Mouse (Mus musculus) CH12.LX (cell line): ENCODE data around the gene Cabp1. TPM values are rescaled to one million over a fixed set of nuclear protein-coding genes. Genes with fewer than 3 reads are reported as not detected.
A peak's percentile ranks its signal among the peaks of the same experiment; 100 is the strongest.

Experiments
- DNase-seq: peaks from one replicate; pipeline ENCODE4 v3.0.0-alpha.2; 2013; ENCODE audit errors: extremely low read depth
- H3K27ac ChIP-seq: 2 replicates; pipeline ENCODE4 v1.5.1; 2012; ENCODE audit warnings: low read depth, mild to moderate bottlenecking, control low read depth, moderate library complexity; ENCODE audit not compliant: insufficient read depth
- H3K27me3 ChIP-seq: replicated peaks from 2 replicates; pipeline ENCODE3; 2012; ENCODE audit warnings: inconsistent platforms
- H3K36me3 ChIP-seq, 2 experiments: replicated peaks in 1 of 2; 2 replicates each; pipeline versions ENCODE3 to v1.6.1; 2012; ENCODE audit warnings: inconsistent platforms in 1 of 2, low read length in 1 of 2, mild to moderate bottlenecking in 1 of 2, mixed read lengths in 1 of 2, moderate library complexity in 1 of 2; ENCODE audit not compliant: control insufficient read depth in 1 of 2, insufficient read depth in 1 of 2
- H3K4me1 ChIP-seq, 2 experiments: 2 replicates each; pipeline ENCODE4 v1.6.1; 2012; ENCODE audit warnings: inconsistent platforms in 1 of 2, moderate library complexity in 1 of 2; ENCODE audit not compliant: insufficient read depth in 2 of 2, control insufficient read depth in 1 of 2
- H3K4me2 ChIP-seq: 2 replicates; pipeline ENCODE4 v1.6.1; 2012; ENCODE audit warnings: low read depth, mild to moderate bottlenecking, control low read depth; ENCODE audit not compliant: poor library complexity, insufficient read depth, severe bottlenecking
- H3K4me3 ChIP-seq, 3 experiments: fragments of 150-350 bp in 1 of 3; sonication (generic) in 1 of 3; replicated peaks in 1 of 3; 2 replicates each; pipeline versions ENCODE3 to v1.5.1; 2011 to 2012; ENCODE audit warnings: low read depth in 2 of 3, low read length in 2 of 3, mild to moderate bottlenecking in 2 of 3, moderate library complexity in 2 of 3, control low read depth in 1 of 3, improper control_type of control experiment in 1 of 3, inconsistent platforms in 1 of 3, mixed read lengths in 1 of 3; ENCODE audit not compliant: poor library complexity in 1 of 3
- H3K79me2 ChIP-seq: replicated peaks from 2 replicates; pipeline ENCODE4 v1.6.1; 2012; ENCODE audit warnings: mild to moderate bottlenecking, moderate library complexity; ENCODE audit not compliant: control insufficient read depth, poor library complexity, insufficient read depth, severe bottlenecking; ENCODE audit errors: extremely low read depth
- H3K9ac ChIP-seq: 2 replicates; pipeline ENCODE4 v1.6.1; 2012; ENCODE audit warnings: low read depth, mild to moderate bottlenecking, control low read depth, moderate library complexity; ENCODE audit not compliant: insufficient read depth
- H3K9me3 ChIP-seq: replicated peaks from 2 replicates; pipeline ENCODE3; 2012; ENCODE audit warnings: low read length, inconsistent platforms, mixed read lengths
- BHLHE40 ChIP-seq: IDR thresholded peaks from 2 replicates; pipeline ENCODE4 v1.6.1; 2011; ENCODE audit warnings: mild to moderate bottlenecking, low read depth, low read length, improper control_type of control experiment
- CHD1 ChIP-seq: IDR thresholded peaks from 2 replicates; pipeline ENCODE4 v1.6.1; 2012; ENCODE audit warnings: low read depth, low read length, improper control_type of control experiment, inconsistent platforms
- CHD2 ChIP-seq: IDR thresholded peaks from 2 replicates; pipeline ENCODE4 v1.6.1; 2011; ENCODE audit warnings: low read length, improper control_type of control experiment
- CTCF ChIP-seq, 2 experiments: IDR thresholded peaks in 1 of 2; conservative IDR thresholded peaks in 1 of 2; 2 replicates each; pipeline ENCODE4 v1.5.1; 2011 to 2012; ENCODE audit warnings: low read depth in 2 of 2, low read length in 2 of 2, improper control_type of control experiment in 1 of 2, inconsistent platforms in 1 of 2, mild to moderate bottlenecking in 1 of 2, moderate library complexity in 1 of 2
- E2F4 ChIP-seq: IDR thresholded peaks from 2 replicates; pipeline ENCODE4 v1.6.1; 2011; ENCODE audit warnings: low read depth, low read length, improper control_type of control experiment; ENCODE audit not compliant: insufficient replicate concordance
- ELF1 ChIP-seq: IDR thresholded peaks from 2 replicates; pipeline ENCODE4 v1.6.1; 2014; ENCODE audit warnings: low read depth, mild to moderate bottlenecking, inconsistent platforms, low read length, improper control_type of control experiment
- ETS1 ChIP-seq: conservative IDR thresholded peaks from 2 replicates; pipeline ENCODE4 v1.6.1; 2012; ENCODE audit warnings: low read depth, mild to moderate bottlenecking, inconsistent platforms, low read length, improper control_type of control experiment, moderate library complexity
- GABPA ChIP-seq: IDR thresholded peaks from 2 replicates; pipeline ENCODE4 v1.6.1; 2012; ENCODE audit warnings: low read depth, low read length, improper control_type of control experiment, inconsistent platforms; ENCODE audit not compliant: insufficient replicate concordance
- KAT2A ChIP-seq: IDR thresholded peaks from 2 replicates; pipeline ENCODE4 v1.6.1; 2012; ENCODE audit warnings: low read length, improper control_type of control experiment, inconsistent platforms; ENCODE audit not compliant: insufficient replicate concordance
- MAX ChIP-seq: IDR thresholded peaks from 2 replicates; pipeline ENCODE4 v1.6.1; 2011; ENCODE audit warnings: low read length, improper control_type of control experiment
- MEF2A ChIP-seq: IDR thresholded peaks from 2 replicates; pipeline ENCODE4 v1.6.1; 2014; ENCODE audit warnings: low read depth, mild to moderate bottlenecking, inconsistent platforms, low read length, improper control_type of control experiment, borderline replicate concordance
- MXI1 ChIP-seq: IDR thresholded peaks from 2 replicates; pipeline ENCODE4 v1.6.1; 2011; ENCODE audit warnings: mild to moderate bottlenecking, low read depth, low read length, improper control_type of control experiment
- MYC ChIP-seq: IDR thresholded peaks from 2 replicates; pipeline ENCODE4 v1.6.1; 2011; ENCODE audit warnings: low read depth, mild to moderate bottlenecking, improper control_type of control experiment, low read length
- NELFE ChIP-seq: IDR thresholded peaks from 2 replicates; pipeline ENCODE4 v1.6.1; 2011; ENCODE audit warnings: low read depth, low read length, improper control_type of control experiment
- POLR2A ChIP-seq: IDR thresholded peaks from 2 replicates; pipeline ENCODE4 v1.6.1; 2011; ENCODE audit warnings: low read depth, mild to moderate bottlenecking, improper control_type of control experiment, low read length
- RAD21 ChIP-seq: IDR thresholded peaks from 2 replicates; pipeline ENCODE4 v1.6.1; 2011; ENCODE audit warnings: low read depth, mild to moderate bottlenecking, low read length, improper control_type of control experiment, moderate library complexity
- RCOR1 ChIP-seq: conservative IDR thresholded peaks from 2 replicates; pipeline ENCODE4 v1.6.1; 2012; ENCODE audit warnings: low read depth, mild to moderate bottlenecking, inconsistent platforms, low read length, improper control_type of control experiment
- SIN3A ChIP-seq: IDR thresholded peaks from 2 replicates; pipeline ENCODE4 v1.6.1; 2012; ENCODE audit warnings: low read length, improper control_type of control experiment, inconsistent platforms
- SMC3 ChIP-seq: IDR thresholded peaks from 2 replicates; pipeline ENCODE4 v1.6.1; 2011; ENCODE audit warnings: low read depth, low read length, improper control_type of control experiment
- TCF12 ChIP-seq: IDR thresholded peaks from 2 replicates; pipeline ENCODE4 v1.6.1; 2014; ENCODE audit warnings: low read depth, mild to moderate bottlenecking, inconsistent platforms, low read length, improper control_type of control experiment
- USF1 ChIP-seq: IDR thresholded peaks from 2 replicates; pipeline ENCODE4 v1.6.1; 2014; ENCODE audit warnings: low read depth, mild to moderate bottlenecking, inconsistent platforms, low read length, improper control_type of control experiment
- USF2 ChIP-seq: conservative IDR thresholded peaks from 2 replicates; pipeline ENCODE4 v1.6.1; 2011; ENCODE audit warnings: low read depth, low read length, improper control_type of control experiment
- ZC3H11A ChIP-seq: IDR thresholded peaks from 2 replicates; pipeline ENCODE4 v1.6.1; 2012; ENCODE audit warnings: low read depth, mild to moderate bottlenecking, inconsistent platforms, low read length, improper control_type of control experiment
- ZKSCAN1 ChIP-seq: IDR thresholded peaks from 2 replicates; pipeline ENCODE4 v1.6.1; 2012; ENCODE audit warnings: low read depth, inconsistent platforms, low read length, improper control_type of control experiment, borderline replicate concordance
- ZNF384 ChIP-seq: IDR thresholded peaks from 2 replicates; pipeline ENCODE4 v1.6.1; 2012; ENCODE audit warnings: low read depth, low read length, improper control_type of control experiment, inconsistent platforms
- dilution Hi-C: fragments of 300-500 bp; cut with MboI; formaldehyde crosslinking; loops from 2 replicates; pipeline ENCODE4 v1.14.3; 2020; ENCODE audit warnings: low sequenced_read_pairs; ENCODE audit not compliant: extremely low pct_unique_long_range_greater_than_20kb, extremely low pct_ligation_motif_present
- in situ Hi-C: fragments of 300-500 bp; cut with MboI; formaldehyde crosslinking; loops from 3 replicates; pipeline ENCODE4 v1.14.3; 2019; ENCODE audit warnings: low sequenced_read_pairs, low pct_ligation_motif_present, low pct_unique_long_range_greater_than_20kb, mixed read lengths
- polyA plus RNA-seq: library from polyadenylated mRNA; unstranded; fragments of >175 nt; gene quantifications from 2 replicates; pipeline ENCODE4 v1.2.1, GENCODE M21; 2012; ENCODE audit warnings: low read depth; ENCODE audit not compliant: insufficient read length
- total RNA-seq, 2 experiments: library from RNA; depleted of rRNA; stranded (reverse); fragments of 300-350 nt in 1 of 2; fragments of >200 nt in 1 of 2; gene quantifications; 2 replicates each; pipeline ENCODE4 v1.2.3; 2012 to 2014

Gene Cabp1
- total RNA-seq (2012; rRNA removed): 0.71 and 1.7 TPM in 2 replicates
- 0.38 and 0.59 TPM in 2 replicates for total RNA-seq (2014; rRNA removed)
- 1.7 and 1.8 TPM in 2 replicates for polyA plus RNA-seq

DNA sequence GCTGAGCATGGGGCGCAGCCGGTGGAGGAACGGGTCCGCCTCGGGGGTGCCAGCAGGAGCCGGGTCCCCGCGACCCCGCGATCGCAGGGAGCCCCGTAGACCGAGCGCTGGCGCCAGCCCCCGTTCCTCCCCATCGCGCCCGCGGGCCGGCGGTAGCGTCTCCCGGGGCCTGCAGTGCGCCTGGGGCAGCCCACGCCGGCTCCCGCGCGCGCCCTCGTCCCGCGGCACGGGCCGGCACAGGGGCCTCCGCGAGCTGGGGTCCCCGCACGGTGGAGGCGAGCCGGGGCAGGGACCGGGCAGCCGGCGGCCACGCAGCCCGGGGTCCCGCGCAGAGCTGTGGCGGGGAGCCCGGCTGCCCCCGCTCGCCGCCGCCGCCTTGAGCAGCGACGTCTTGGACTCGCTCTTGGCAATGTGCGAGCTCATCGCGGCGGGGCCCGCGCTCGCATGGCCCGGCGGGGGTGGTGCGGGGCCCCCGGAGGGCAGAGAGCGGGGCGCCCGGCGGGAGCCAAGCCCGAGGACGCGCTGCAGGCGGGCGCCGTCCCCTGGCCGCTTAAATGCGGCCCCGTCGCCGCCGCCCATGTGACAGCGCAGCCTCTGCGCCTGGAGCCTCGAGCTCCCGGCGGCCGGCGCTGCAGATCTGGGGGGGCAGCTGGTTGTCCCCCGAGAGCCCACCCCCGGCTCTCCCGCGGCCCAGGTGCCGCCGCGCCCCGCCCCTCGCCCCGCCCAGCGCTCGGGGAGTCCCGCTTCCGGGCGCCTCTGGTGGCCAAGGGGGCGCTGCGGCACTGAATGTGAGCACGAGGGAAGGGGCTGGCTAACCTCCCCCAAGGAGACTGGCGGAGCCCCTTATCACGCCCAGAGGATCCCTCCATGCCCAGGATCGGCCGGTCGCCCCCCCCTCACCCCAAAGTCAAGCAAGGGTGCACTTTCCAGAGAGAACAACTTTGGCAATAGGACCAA, at the start of gene Cabp1:
TSS of gene Cabp1 (minus strand) at position 713 of the 957 bp plus-strand sequence.
- dilution Hi-C loops: no loop called here
- no peaks in the 10 kb centered on the region for H3K36me3 ChIP-seq
- peaks cover 0 to 13% of the 10 kb centered on the region in 2 experiments; a peak in 2 of 4 replicates for H3K4me1 ChIP-seq
- DNase-seq: peak; percentile 40
- H3K9me3 ChIP-seq: no peaks in the 10 kb centered on the region
- TF ChIP-seq TCF12 (peak; percentile 12; the same call in 1 of the 2 replicates), ELF1 (peak; percentile 74), ETS1 (no peak), ZKSCAN1 (no peak), MXI1 (peak; percentile 38; the same call in 1 of the 2 replicates), ZC3H11A (no peak), RAD21 (peak; percentile 0), USF1 (no peak), MYC (no peak), CTCF (conservative IDR thresholded peaks at IDR 0.05 in 1 of 2, IDR thresholded peaks at IDR 0.05 in 1 of 2; ENCODE audit: low read depth in 2 of 2, low read length in 2 of 2) (peak in 1 of 2 experiments; percentile 57; a peak in 2 of 4 replicates), POLR2A (peak; percentile 39; the same call in 1 of the 2 replicates)
- peak within 1 kb of the TSS; percentile 94 for H3K4me2 ChIP-seq
- H3K27ac ChIP-seq: no peak within 1 kb of the TSS
- H3K9ac ChIP-seq: peak within 1 kb of the TSS; percentile 10; the same call in 1 of the 2 replicates
- H3K4me3 ChIP-seq: peak within 1 kb of the TSS; percentile 6 to 58 (median 44)
- peaks cover 70% of the 10 kb centered on the region for H3K27me3 ChIP-seq
- no peaks in the 10 kb centered on the region for H3K79me2 ChIP-seq
- in situ Hi-C loops: no loop called here

DNA sequence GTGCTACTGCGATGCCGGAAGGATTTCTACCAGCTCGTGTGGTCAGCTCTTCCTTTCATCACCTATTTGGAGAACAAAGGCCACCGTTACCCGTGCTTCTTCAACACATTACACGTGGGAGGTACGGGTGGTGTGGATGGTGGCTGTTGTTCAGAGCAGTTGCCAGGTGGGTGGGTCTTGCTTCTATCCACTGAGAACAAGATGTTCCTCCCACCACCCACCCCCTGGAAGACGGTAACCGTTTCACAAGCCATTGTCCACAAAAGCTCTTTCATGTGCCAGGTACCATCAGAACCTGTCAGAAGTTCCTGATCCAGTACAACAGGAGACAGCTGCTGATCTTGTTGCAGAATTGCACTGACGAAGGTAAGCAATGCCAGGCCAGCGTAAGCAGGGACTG, 46.0 kb upstream of the Cabp1 start:
- dilution Hi-C loops (no loop called here), in situ Hi-C loops (no loop called here)
- peaks cover 54 to 59% of the 10 kb centered on the region in 2 experiments for H3K36me3 ChIP-seq
- H3K4me3 ChIP-seq: no peak overlapping the region
- no peak overlapping the region for H3K27ac ChIP-seq
- peaks cover 19% of the 10 kb centered on the region for H3K79me2 ChIP-seq
- TF ChIP-seq USF2: no peak
- TF ChIP-seq MXI1: no peak
- no peak for TF ChIP-seq SMC3
- TF ChIP-seq CHD2: no peak
- TF ChIP-seq CHD1: no peak
- no peak for TF ChIP-seq CTCF (conservative IDR thresholded peaks at IDR 0.05 in 1 of 2, IDR thresholded peaks at IDR 0.05 in 1 of 2; ENCODE audit: low read depth in 2 of 2, low read length in 2 of 2)
- TF ChIP-seq ETS1: no peak
- TF ChIP-seq MAX: no peak
- no peak for TF ChIP-seq NELFE
- TF ChIP-seq ZC3H11A: no peak
- TF ChIP-seq SIN3A: no peak
- TF ChIP-seq GABPA: no peak
- TF ChIP-seq USF1: no peak
- no peak for TF ChIP-seq MEF2A
- TF ChIP-seq E2F4: no peak
- no peak for TF ChIP-seq ZNF384
- TF ChIP-seq KAT2A: no peak
- no peak for TF ChIP-seq RCOR1
- no peak for TF ChIP-seq BHLHE40
- no peak overlapping the region for H3K9ac ChIP-seq
- H3K4me2 ChIP-seq: no peak overlapping the region
- DNase-seq: no peak
- no peaks in the 10 kb centered on the region for H3K9me3 ChIP-seq
- H3K27me3 ChIP-seq: no peaks in the 10 kb centered on the region
- H3K4me1 ChIP-seq: peaks cover 0 to 9% of the 10 kb centered on the region in 2 experiments; a peak in 2 of 4 replicates
